Mouse (Mus musculus): ENCODE measurements around the gene Lsm2. TPM values are rescaled to one million over a fixed set of nuclear protein-coding genes. Genes with fewer than 3 reads are reported as not detected.
"Not testable (repeated sequence)": the region's sequence is repeated elsewhere in the genome, so short reads cannot be mapped to it uniquely, and the experiment has no call there.

Gene Lsm2
- polyA plus RNA-seq, 1 experiment from 2014 or later, result 219 TPM

- Histone ChIP-seq H3K4me1 (ENCODE audit: control insufficient read depth, insufficient read depth, low read length) (peaks cover 4% of the 10 kb centered on the region; the same call in 1 of the 2 replicates), H3K4me3 (ENCODE audit: low read depth, low read length) (peak overlapping the region; percentile 97), H3K27me3 (ENCODE audit: control insufficient read depth, insufficient read depth, low read length) (no peaks in the 10 kb centered on the region), H3K9me3 (replicated peaks; ENCODE audit: control insufficient read depth, low read length) (no peaks in the 10 kb centered on the region), H3K27ac (replicated peaks; ENCODE audit: low read depth, low read length) (peak overlapping the region; percentile 93), H3K4me2 (ENCODE audit: low read depth, low read length) (peak overlapping the region; percentile 19), H3K36me3 (replicated peaks; ENCODE audit: control insufficient read depth, insufficient read depth, low read depth, low read length) (peaks cover 12% of the 10 kb centered on the region), H3K9ac (replicated peaks; ENCODE audit: low read length) (peak overlapping the region; percentile 99)
- ATAC-seq (replicated peaks; ENCODE audit: insufficient number of reproducible peaks, low FRiP score, low TSS enrichment, low read depth), result peak; percentile 86
- DNase-seq (ENCODE audit: low spot score), result peak; percentile 84
- WGBS, result under 1% methylated on average over 23 of the region's 23 CpGs
These were observed 29.2 kb upstream of the Lsm2 start for GRCm38 (mm10) chr17:34952378-34953040.

GRCm38 (mm10) chr17:34953258-34953657 is 28.4 kb upstream of the Lsm2 start:
- Histone ChIP-seq H3K9me3 (replicated peaks; ENCODE audit: control insufficient read depth, low read length) (no peaks in the 10 kb centered on the region), H3K4me3 (ENCODE audit: low read depth, low read length) (no peak overlapping the region), H3K36me3 (replicated peaks; ENCODE audit: control insufficient read depth, insufficient read depth, low read depth, low read length) (peaks cover 12% of the 10 kb centered on the region), H3K4me2 (ENCODE audit: low read depth, low read length) (no peak overlapping the region), H3K9ac (replicated peaks; ENCODE audit: low read length) (no peak overlapping the region), H3K27me3 (ENCODE audit: control insufficient read depth, insufficient read depth, low read length) (no peaks in the 10 kb centered on the region), H3K4me1 (ENCODE audit: control insufficient read depth, insufficient read depth, low read length) (peaks cover 4% of the 10 kb centered on the region; the same call in 1 of the 2 replicates), H3K27ac (replicated peaks; ENCODE audit: low read depth, low read length) (no peak overlapping the region)
- ATAC-seq (replicated peaks; ENCODE audit: insufficient number of reproducible peaks, low FRiP score, low TSS enrichment, low read depth) (no peak), DNase-seq (ENCODE audit: low spot score) (no peak)
- WGBS, result 92% methylated on average over 3 of the region's 3 CpGs

- ATAC-seq (replicated peaks; ENCODE audit: insufficient number of reproducible peaks, low FRiP score, low TSS enrichment, low read depth), result no peak
- Histone ChIP-seq H3K9me3 (replicated peaks; ENCODE audit: control insufficient read depth, low read length) (no peaks in the 10 kb centered on the region), H3K4me1 (ENCODE audit: control insufficient read depth, insufficient read depth, low read length) (peaks cover 4% of the 10 kb centered on the region; the same call in 1 of the 2 replicates), H3K27me3 (ENCODE audit: control insufficient read depth, insufficient read depth, low read length) (no peaks in the 10 kb centered on the region), H3K9ac (replicated peaks; ENCODE audit: low read length) (no peak overlapping the region), H3K4me2 (ENCODE audit: low read depth, low read length) (no peak overlapping the region), H3K27ac (replicated peaks; ENCODE audit: low read depth, low read length) (no peak overlapping the region), H3K4me3 (ENCODE audit: low read depth, low read length) (no peak overlapping the region), H3K36me3 (replicated peaks; ENCODE audit: control insufficient read depth, insufficient read depth, low read depth, low read length) (peaks cover 12% of the 10 kb centered on the region)
- WGBS, result 84% methylated on average over 4 of the region's 4 CpGs
- DNase-seq (ENCODE audit: low spot score), result no peak
These were observed 27.8 kb upstream of the Lsm2 start for GRCm38 (mm10) chr17:34953904-34954303.

GRCm38 (mm10) chr17:34954831-34955230 is 26.8 kb upstream of the Lsm2 start:
- WGBS, result 54% methylated on average over 4 of the region's 4 CpGs
- Histone ChIP-seq H3K9ac (replicated peaks; ENCODE audit: low read length) (no peak overlapping the region), H3K27me3 (ENCODE audit: control insufficient read depth, insufficient read depth, low read length) (no peaks in the 10 kb centered on the region)

GRCm38 (mm10) chr17:34955884-34956283 is 25.8 kb upstream of the Lsm2 start:
- no peaks in the 10 kb centered on the region; the same call in 1 of the 2 replicates for H3K36me3 ChIP-seq (replicated peaks; ENCODE audit: control insufficient read depth, insufficient read depth, low read depth, low read length)
- ATAC-seq (replicated peaks; ENCODE audit: insufficient number of reproducible peaks, low FRiP score, low TSS enrichment, low read depth) (no peak), DNase-seq (ENCODE audit: low spot score) (no peak)
- no peak overlapping the region for H3K27ac ChIP-seq (replicated peaks; ENCODE audit: low read depth, low read length)
- 77% methylated on average over 3 of the region's 3 CpGs for WGBS
- H3K4me3 ChIP-seq (ENCODE audit: low read depth, low read length), result no peak overlapping the region
- no peak overlapping the region for H3K4me2 ChIP-seq (ENCODE audit: low read depth, low read length)
- H3K9me3 ChIP-seq (replicated peaks; ENCODE audit: control insufficient read depth, low read length), result no peaks in the 10 kb centered on the region
- no peaks in the 10 kb centered on the region for H3K27me3 ChIP-seq (ENCODE audit: control insufficient read depth, insufficient read depth, low read length)
- no peak overlapping the region for H3K9ac ChIP-seq (replicated peaks; ENCODE audit: low read length)
- no peaks in the 10 kb centered on the region for H3K4me1 ChIP-seq (ENCODE audit: control insufficient read depth, insufficient read depth, low read length)

More at GRCm38 (mm10) chr17:34954831-34955230, 26.8 kb upstream of the Lsm2 start:
- peaks cover 4% of the 10 kb centered on the region; the same call in 1 of the 2 replicates for H3K4me1 ChIP-seq (ENCODE audit: control insufficient read depth, insufficient read depth, low read length)
- ATAC-seq (replicated peaks; ENCODE audit: insufficient number of reproducible peaks, low FRiP score, low TSS enrichment, low read depth), result no peak
- H3K36me3 ChIP-seq (replicated peaks; ENCODE audit: control insufficient read depth, insufficient read depth, low read depth, low read length), result peaks cover 9% of the 10 kb centered on the region
- no peak overlapping the region for H3K4me2 ChIP-seq (ENCODE audit: low read depth, low read length)
- no peak overlapping the region for H3K27ac ChIP-seq (replicated peaks; ENCODE audit: low read depth, low read length)
- no peak for DNase-seq (ENCODE audit: low spot score)
- no peak overlapping the region for H3K4me3 ChIP-seq (ENCODE audit: low read depth, low read length)
- no peaks in the 10 kb centered on the region for H3K9me3 ChIP-seq (replicated peaks; ENCODE audit: control insufficient read depth, low read length)

GRCm38 (mm10) chr17:34956340-34956739 is 25.3 kb upstream of the Lsm2 start:
- H3K4me3 ChIP-seq (ENCODE audit: low read depth, low read length), result no peak overlapping the region
- no peak overlapping the region for H3K9ac ChIP-seq (replicated peaks; ENCODE audit: low read length)
- H3K27me3 ChIP-seq (ENCODE audit: control insufficient read depth, insufficient read depth, low read length), result no peaks in the 10 kb centered on the region
- DNase-seq (ENCODE audit: low spot score), result no peak
- no peaks in the 10 kb centered on the region for H3K36me3 ChIP-seq (replicated peaks; ENCODE audit: control insufficient read depth, insufficient read depth, low read depth, low read length)
- WGBS, result 32% methylated on average over 1 of the region's 1 CpGs
- no peak overlapping the region for H3K4me2 ChIP-seq (ENCODE audit: low read depth, low read length)
- no peak for ATAC-seq (replicated peaks; ENCODE audit: insufficient number of reproducible peaks, low FRiP score, low TSS enrichment, low read depth)
- H3K27ac ChIP-seq (replicated peaks; ENCODE audit: low read depth, low read length), result no peak overlapping the region
- H3K9me3 ChIP-seq (replicated peaks; ENCODE audit: control insufficient read depth, low read length), result no peaks in the 10 kb centered on the region
- no peaks in the 10 kb centered on the region for H3K4me1 ChIP-seq (ENCODE audit: control insufficient read depth, insufficient read depth, low read length)

GRCm38 (mm10) chr17:34957291-34957690 is 24.4 kb upstream of the Lsm2 start:
- H3K4me1 ChIP-seq (ENCODE audit: control insufficient read depth, insufficient read depth, low read length); DNase-seq (ENCODE audit: low spot score); H3K9ac ChIP-seq (replicated peaks; ENCODE audit: low read length); ATAC-seq (replicated peaks; ENCODE audit: insufficient number of reproducible peaks, low FRiP score, low TSS enrichment, low read depth); H3K36me3 ChIP-seq (replicated peaks; ENCODE audit: control insufficient read depth, insufficient read depth, low read depth, low read length); H3K4me2 ChIP-seq (ENCODE audit: low read depth, low read length); H3K4me3 ChIP-seq (ENCODE audit: low read depth, low read length); H3K9me3 ChIP-seq (replicated peaks; ENCODE audit: control insufficient read depth, low read length); H3K27ac ChIP-seq (replicated peaks; ENCODE audit: low read depth, low read length); H3K27me3 ChIP-seq (ENCODE audit: control insufficient read depth, insufficient read depth, low read length): not testable (repeated sequence)
- WGBS, result 21% methylated on average over 11 of the region's 40 CpGs

GRCm38 (mm10) chr17:34957966-34958365 is 23.7 kb upstream of the Lsm2 start:
- WGBS, result 28% methylated on average over 24 of the region's 40 CpGs
- H3K36me3 ChIP-seq (replicated peaks; ENCODE audit: control insufficient read depth, insufficient read depth, low read depth, low read length); H3K9ac ChIP-seq (replicated peaks; ENCODE audit: low read length); H3K4me2 ChIP-seq (ENCODE audit: low read depth, low read length); H3K4me3 ChIP-seq (ENCODE audit: low read depth, low read length); H3K4me1 ChIP-seq (ENCODE audit: control insufficient read depth, insufficient read depth, low read length); H3K27ac ChIP-seq (replicated peaks; ENCODE audit: low read depth, low read length); DNase-seq (ENCODE audit: low spot score); H3K9me3 ChIP-seq (replicated peaks; ENCODE audit: control insufficient read depth, low read length); H3K27me3 ChIP-seq (ENCODE audit: control insufficient read depth, insufficient read depth, low read length); ATAC-seq (replicated peaks; ENCODE audit: insufficient number of reproducible peaks, low FRiP score, low TSS enrichment, low read depth): not testable (repeated sequence)

Measured in embryonic facial prominence, embryonic 11.5 days (tissue).